Mouse (Mus musculus): Measurements from ENCODE around the gene Nhsl2.

- TF ChIP-seq CTCF (IDR thresholded peaks at IDR 0.05; ENCODE audit: extremely low read depth, insufficient read length, insufficient replicate concordance, low read depth, low read length) (no peak), POLR2A (IDR thresholded peaks at IDR 0.05; ENCODE audit: low read depth, low read length) (no peak)
These were observed 841 bp downstream of the Nhsl2 start for GRCm38 (mm10) chrX:101849901-101850551.

All from small intestine, adult 2 months (tissue).